Mouse (Mus musculus) left cerebral cortex, adult 11 months (tissue): ENCODE results near the gene Dennd1b.
A peak's percentile ranks its signal among the peaks of the same experiment; 100 is the strongest.

Experiments
- DNase-seq: peaks from one replicate; pipeline ENCODE4 v3.0.0; 2022; ENCODE audit warnings: low spot score

The Dennd1b gene

GRCm38 (mm10) chr1:139080517-139081386 lies 117.5 kb downstream of the Dennd1b start:
- DNase-seq: no peak

- no peak for DNase-seq
These were observed 120.1 kb downstream of the Dennd1b start for GRCm38 (mm10) chr1:139083382-139083781.

GRCm38 (mm10) chr1:139087564-139087963 lies 124.3 kb downstream of the Dennd1b start:
- DNase-seq: no peak

- no peak for DNase-seq
These were observed 127.5 kb downstream of the Dennd1b start for GRCm38 (mm10) chr1:139090744-139091143.

GRCm38 (mm10) chr1:139091701-139092100 lies 128.5 kb downstream of the Dennd1b start:
- DNase-seq: no peak

- no peak for DNase-seq
These were observed 128.9 kb downstream of the Dennd1b start for GRCm38 (mm10) chr1:139092144-139092543.

GRCm38 (mm10) chr1:139092722-139093121 lies 129.5 kb downstream of the Dennd1b start:
- DNase-seq: no peak

GRCm38 (mm10) chr1:139096369-139096768 lies 133.1 kb downstream of the Dennd1b start:
- DNase-seq: no peak

- no peak for DNase-seq
These were observed 134.9 kb downstream of the Dennd1b start for GRCm38 (mm10) chr1:139098088-139098487.

GRCm38 (mm10) chr1:139101725-139102124 lies 138.5 kb downstream of the Dennd1b start:
- DNase-seq: no peak

- DNase-seq: no peak
These were observed 145.0 kb downstream of the Dennd1b start for GRCm38 (mm10) chr1:139108251-139108650.

GRCm38 (mm10) chr1:139122626-139123025 lies 159.4 kb downstream of the Dennd1b start:
- no peak for DNase-seq

- DNase-seq: no peak
These were observed 176.4 kb downstream of the Dennd1b start for GRCm38 (mm10) chr1:139139644-139140043.

- DNase-seq: no peak
These were observed 182.3 kb downstream of the Dennd1b start for GRCm38 (mm10) chr1:139145516-139145915.

- DNase-seq: no peak
These were observed 183.1 kb downstream of the Dennd1b start for GRCm38 (mm10) chr1:139146306-139146705.

- no peak for DNase-seq
These were observed 189.8 kb downstream of the Dennd1b start for GRCm38 (mm10) chr1:139153006-139153405.

- DNase-seq: no peak
These were observed 190.3 kb downstream of the Dennd1b start for GRCm38 (mm10) chr1:139153493-139153892.

GRCm38 (mm10) chr1:139156397-139156796 lies 193.2 kb downstream of the Dennd1b start:
- peak; percentile 17 for DNase-seq

GRCm38 (mm10) chr1:139161619-139162018 lies 198.4 kb downstream of the Dennd1b start:
- no peak for DNase-seq

GRCm38 (mm10) chr1:139162814-139163213 lies 199.6 kb downstream of the Dennd1b start:
- peak; percentile 13 for DNase-seq

GRCm38 (mm10) chr1:139174058-139174832 lies 211.0 kb downstream of the Dennd1b start:
- DNase-seq: no peak

- DNase-seq: no peak
These were observed 216.5 kb downstream of the Dennd1b start for GRCm38 (mm10) chr1:139179707-139180106.
